Mouse (Mus musculus): ENCODE data around the gene Urad.

Urad gene

GRCm38 (mm10) chr5:147269926-147270672 is 52.1 kb downstream of the Urad start, which contains the start of gene Pdx1:
Pdx1 (plus strand) TSS chr5:147269959.
- DNase-seq (ENCODE audit: low read depth, low spot score) = no peak

- DNase-seq (ENCODE audit: low read depth, low spot score) = no peak
Measured at GRCm38 (mm10) chr5:147269371-147269770, 52.9 kb downstream of the Urad start.

GRCm38 (mm10) chr5:147268728-147269127 is 53.5 kb downstream of the Urad start:
- DNase-seq (ENCODE audit: low read depth, low spot score) = peak; percentile 55

- no peak for DNase-seq (ENCODE audit: low read depth, low spot score)
Measured at GRCm38 (mm10) chr5:147267434-147267833, 54.8 kb downstream of the Urad start.

All from 3T3-L1 (cell line).